Mouse (Mus musculus): ENCODE measurements at regions not wholly inside any gene's neighbourhood (a gene's known extent, or its start where the extent isn't known, plus 50 kb on each side); places are given as distances from the start of the nearest gene placed in this dataset.
A peak's percentile ranks its signal among the peaks of the same experiment; 100 is the strongest.

DNA sequence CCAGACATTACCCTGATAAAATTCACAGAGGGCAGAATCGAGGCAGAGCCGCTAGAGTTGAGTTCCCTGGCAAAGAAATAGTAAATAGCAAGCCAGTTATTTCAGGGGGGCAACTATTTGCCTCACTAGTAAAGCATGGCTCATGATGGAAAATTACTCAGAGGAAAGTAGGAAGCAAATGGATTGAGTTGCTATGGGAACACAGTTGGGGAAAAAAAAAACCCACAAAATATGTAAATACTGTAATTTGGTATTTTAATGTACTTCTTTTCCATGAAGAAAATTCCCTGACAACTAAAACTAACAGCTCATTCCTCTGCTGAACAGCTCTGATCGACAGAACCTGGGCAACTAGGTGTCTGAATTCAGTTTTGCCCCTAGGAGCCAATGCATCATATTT is 296.2 kb upstream of the Slc30a5 start:
- DNase-seq (ENCODE audit: low read depth, low spot score) = peak; percentile 55

DNA sequence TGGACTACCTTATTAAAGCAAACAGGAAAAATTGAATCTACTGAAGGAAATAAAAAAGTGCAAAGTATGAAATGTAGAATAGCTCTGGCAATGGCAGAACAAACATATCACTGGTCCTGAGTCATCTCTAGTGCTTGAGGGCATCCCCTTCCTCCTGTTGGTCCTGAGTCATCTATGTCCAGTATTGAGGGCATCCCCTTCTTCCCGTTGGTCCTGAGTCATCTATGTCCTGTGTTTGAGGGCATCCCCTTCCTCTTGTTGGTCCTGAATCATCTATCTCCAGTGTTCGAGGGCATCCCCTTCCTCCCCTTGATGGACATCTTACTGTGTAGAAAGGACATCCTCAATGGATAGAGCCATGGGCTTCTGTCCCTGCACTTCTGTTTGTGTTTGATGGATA is 294.6 kb upstream of the Slc30a5 start:
- no peak for DNase-seq (ENCODE audit: low read depth, low spot score)

- no peak for DNase-seq (ENCODE audit: low read depth, low spot score)
These were observed 294.0 kb upstream of the Slc30a5 start for GRCm38 (mm10) chr13:101127262-101127661.

GRCm38 (mm10) chr13:101117311-101117710 is 284.1 kb upstream of the Slc30a5 start:
- DNase-seq (ENCODE audit: low read depth, low spot score) = no peak

DNA sequence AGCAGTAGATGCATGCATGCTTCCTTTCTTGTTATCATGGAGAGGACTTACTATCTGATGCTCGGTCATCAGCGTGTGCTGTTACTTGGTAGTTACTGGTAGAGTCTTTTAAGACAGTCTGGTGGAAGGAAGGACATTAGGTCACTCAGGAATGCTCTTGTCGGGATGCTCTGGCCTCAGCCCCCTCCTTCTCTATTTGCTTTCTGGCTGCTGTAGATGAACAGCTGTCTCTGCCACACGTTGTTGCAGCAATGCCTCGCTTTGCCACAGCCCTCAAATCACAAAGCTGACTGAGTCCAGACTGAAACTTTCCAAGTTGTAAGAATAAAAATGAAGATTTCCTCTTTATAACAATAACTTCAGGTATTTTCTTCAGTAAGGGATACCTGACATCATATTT is 282.1 kb upstream of the Slc30a5 start:
- no peak for DNase-seq (ENCODE audit: low read depth, low spot score)

GRCm38 (mm10) chr13:101112176-101112575 is 278.9 kb upstream of the Slc30a5 start:
- no peak for DNase-seq (ENCODE audit: low read depth, low spot score)

- no peak for DNase-seq (ENCODE audit: low read depth, low spot score)
These were observed 278.5 kb upstream of the Slc30a5 start for GRCm38 (mm10) chr13:101111773-101112172.

DNA sequence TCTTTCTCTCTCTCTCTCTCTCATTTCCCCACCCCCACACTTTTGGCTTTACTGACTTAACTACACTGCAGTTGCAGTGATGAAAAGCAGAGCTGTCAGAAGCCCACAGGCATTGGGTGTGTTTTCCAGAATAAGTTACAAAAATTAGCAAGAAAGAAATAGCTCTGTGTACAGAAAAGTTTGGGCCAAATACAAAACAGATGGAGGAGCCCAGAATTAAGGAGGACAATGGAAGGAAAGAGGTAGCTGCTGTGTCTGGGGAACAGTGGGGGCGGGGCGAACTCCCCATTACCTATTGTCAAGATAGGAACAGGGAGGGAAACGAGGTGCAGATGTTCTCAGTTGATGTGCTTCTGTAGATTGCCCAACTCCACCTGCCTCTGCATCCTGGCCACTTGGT is 267.4 kb upstream of the Slc30a5 start:
- DNase-seq (ENCODE audit: low read depth, low spot score) = no peak

DNA sequence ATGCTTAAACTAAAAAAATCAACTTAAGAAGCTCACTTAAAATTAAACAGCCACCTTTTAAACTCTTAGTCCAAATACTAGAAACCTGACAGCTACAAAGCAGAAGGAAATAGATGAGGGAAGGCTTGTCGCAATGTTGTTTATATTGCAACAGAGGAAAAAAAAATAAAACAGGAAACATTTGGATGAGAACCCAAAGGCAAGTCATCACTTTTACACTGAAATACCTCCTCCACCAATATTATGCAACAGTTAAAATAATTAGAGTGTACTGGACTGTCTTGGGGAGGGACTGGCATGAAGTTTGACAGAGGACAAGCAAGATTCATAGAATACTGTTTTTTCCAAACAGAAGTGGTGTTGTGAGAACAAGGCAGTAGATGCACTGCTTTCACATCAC is 263.6 kb upstream of the Slc30a5 start:
- no peak for DNase-seq (ENCODE audit: low read depth, low spot score)

DNA sequence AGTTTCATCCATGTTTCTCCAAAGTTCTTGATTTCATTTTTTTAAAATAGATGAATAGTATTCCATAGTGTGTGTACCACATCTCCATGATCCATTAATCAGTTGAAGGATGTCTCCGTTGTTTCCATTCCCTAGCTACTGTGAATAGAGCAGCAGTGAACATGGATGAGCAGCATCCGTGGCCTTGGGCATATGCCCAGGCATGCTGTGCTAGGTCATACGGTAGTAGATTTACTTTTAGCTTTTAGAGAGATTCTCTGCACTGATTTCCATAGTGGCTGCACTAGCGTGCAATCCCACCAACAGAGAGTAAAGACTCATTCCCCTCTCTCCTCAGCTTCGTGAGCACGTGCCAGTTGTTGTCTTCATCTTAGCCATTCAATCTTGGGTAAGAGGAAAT is 263.0 kb upstream of the Slc30a5 start:
- no peak for DNase-seq (ENCODE audit: low read depth, low spot score)

GRCm38 (mm10) chr13:101095057-101095831 is 262.0 kb upstream of the Slc30a5 start:
- DNase-seq (ENCODE audit: low read depth, low spot score) = no peak

DNA sequence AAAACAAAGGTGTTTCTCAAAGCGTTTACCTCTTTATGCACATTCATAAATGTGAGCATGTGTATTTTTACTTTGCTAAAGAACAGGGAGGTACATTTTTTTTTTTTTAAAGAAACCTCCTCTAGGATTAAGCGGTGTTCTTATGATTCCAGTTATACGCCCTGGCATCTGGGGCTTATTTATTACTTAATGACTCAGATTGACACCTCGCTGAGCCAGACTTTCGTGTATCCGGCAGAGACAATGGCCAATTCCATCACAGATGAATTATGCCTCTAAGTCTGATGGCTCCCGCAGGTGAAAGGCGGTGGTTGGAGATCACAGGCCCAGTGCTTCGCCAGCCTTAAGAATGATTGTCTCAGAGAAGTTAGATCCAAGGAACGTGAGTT is 259.5 kb upstream of the Slc30a5 start:
- DNase-seq (ENCODE audit: low read depth, low spot score) = no peak

GRCm38 (mm10) chr13:101092033-101092742 is 259.0 kb upstream of the Slc30a5 start:
- no peak for DNase-seq (ENCODE audit: low read depth, low spot score)

- DNase-seq (ENCODE audit: low read depth, low spot score) = no peak
These were observed 252.0 kb upstream of the Slc30a5 start for GRCm38 (mm10) chr13:101085182-101085581.

DNA sequence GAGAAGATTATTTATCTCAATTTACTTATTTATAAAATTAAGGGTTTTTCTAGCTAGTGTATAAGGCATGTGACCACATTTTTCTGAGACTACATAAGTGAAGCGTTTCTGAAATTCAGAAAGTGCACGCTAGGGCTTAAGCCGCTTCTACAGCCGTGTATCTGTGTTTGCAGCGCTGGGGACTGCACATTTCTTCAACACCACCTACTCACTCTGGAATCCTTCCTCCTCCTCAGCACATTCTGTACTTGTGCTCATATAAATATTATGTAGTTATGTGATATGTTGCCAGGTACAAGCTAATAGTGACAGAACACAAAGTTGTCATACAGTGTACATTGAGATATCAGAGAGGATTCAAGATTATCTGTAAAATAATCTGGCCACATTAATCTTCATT is 251.0 kb upstream of the Slc30a5 start:
- no peak for DNase-seq (ENCODE audit: low read depth, low spot score)

GRCm38 (mm10) chr13:101083416-101083815 is 250.2 kb upstream of the Slc30a5 start:
- DNase-seq (ENCODE audit: low read depth, low spot score) = no peak

DNA sequence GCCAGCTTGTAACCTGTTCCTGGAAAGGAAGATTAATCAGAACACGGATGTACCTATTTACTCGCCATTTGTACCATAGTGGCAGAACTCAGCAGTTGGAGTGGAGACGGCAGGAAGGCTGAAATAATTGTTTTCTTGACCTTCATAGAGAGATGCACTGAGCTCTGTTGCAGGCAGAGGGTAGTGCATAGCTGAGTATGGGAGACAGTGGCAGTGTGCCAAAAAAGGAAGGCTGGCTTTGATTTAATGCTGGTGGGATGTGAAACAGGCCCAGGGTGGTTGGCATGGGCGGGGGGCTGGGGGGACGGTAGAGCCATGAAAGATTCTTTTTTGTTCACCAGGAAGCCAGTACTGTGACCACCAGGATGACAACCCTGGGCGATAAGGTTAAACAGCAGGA is 235.3 kb upstream of the Slc30a5 start:
- DNase-seq (ENCODE audit: low read depth, low spot score) = no peak

DNA sequence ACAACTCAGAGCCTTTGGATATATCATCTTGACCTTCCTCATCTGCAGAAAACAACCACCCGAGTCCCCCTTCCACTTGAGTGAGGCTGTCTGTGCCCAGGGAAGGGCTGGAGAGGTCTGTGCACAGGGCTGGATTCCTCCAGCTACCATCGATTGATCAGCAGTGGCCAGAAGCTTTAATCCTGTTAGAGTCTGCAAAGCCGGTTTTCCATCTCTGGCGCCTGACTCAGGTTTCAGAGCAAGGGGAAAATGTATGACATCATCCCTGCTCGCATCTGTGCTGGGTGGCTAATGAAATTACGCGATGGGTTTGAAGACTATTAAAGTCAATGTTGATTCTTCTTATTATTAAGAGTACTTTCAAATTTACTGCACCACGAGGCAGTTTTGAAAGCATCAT is 229.4 kb upstream of the Slc30a5 start:
- DNase-seq (ENCODE audit: low read depth, low spot score) = no peak

GRCm38 (mm10) chr13:101061233-101062144 is 228.3 kb upstream of the Slc30a5 start:
- no peak for DNase-seq (ENCODE audit: low read depth, low spot score)

DNA sequence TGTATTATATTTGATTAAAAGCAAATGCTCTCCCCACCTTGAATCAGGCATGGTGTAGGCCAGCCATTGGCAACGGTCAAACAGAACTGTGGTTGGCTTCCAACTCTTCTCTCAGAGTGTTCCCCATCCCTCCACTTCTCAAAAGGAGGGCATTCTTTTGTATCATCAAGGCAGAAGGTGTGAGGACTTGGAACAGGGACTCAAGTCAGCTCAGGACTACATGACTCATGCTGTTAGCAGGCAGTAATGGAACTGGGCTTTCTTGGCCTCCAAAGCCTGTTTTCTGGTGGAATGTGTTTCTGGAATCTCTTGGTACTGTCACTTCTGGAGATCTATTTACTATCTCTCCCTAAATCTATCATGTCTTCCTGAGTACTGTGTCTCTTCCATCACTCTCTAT is 216.3 kb upstream of the Slc30a5 start:
- DNase-seq (ENCODE audit: low read depth, low spot score) = no peak

- no peak for DNase-seq (ENCODE audit: low read depth, low spot score)
These were observed 199.4 kb upstream of the Slc30a5 start for GRCm38 (mm10) chr13:101032594-101032993.

- DNase-seq (ENCODE audit: low read depth, low spot score) = no peak
These were observed 192.8 kb upstream of the Slc30a5 start for GRCm38 (mm10) chr13:101026043-101026442.
